Mouse (Mus musculus) erythroblast, embryonic 14.5 days (primary cell): ENCODE measurements at regions not wholly inside any gene's neighbourhood (a gene's known extent, or its start where the extent isn't known, plus 50 kb on each side); places are given as distances from the start of the nearest gene placed in this dataset.

Source experiments
- GATA1 ChIP-seq: IDR thresholded peaks from 2 replicates; pipeline ENCODE4 v1.6.1; 2012; ENCODE audit warnings: low read length, inconsistent platforms, mixed read lengths
- TAL1 ChIP-seq: IDR thresholded peaks from 3 replicates; pipeline ENCODE4 v1.6.1; 2012; ENCODE audit warnings: low read length, inconsistent platforms, mixed read lengths

DNA sequence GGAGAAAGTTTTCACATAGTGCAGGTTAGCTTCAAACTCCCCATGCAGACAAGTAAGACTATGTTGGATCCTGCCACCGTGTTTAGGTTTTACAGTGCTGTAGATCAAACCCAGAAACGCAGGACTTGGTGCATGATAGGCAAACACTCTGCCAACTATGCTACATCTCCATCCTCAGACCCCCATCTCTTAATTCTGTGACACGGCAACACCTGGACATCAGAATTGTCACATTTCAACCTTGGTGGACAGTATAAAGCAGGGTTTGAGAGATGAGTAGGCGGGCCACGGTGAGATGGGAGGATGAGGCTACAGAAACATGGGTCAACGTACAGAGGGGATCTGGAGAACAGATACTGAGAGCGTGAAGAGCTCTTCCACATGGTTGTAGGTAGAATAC, 231.3 kb upstream of the Sash1 start:
- TF ChIP-seq TAL1 (no peak), GATA1 (no peak)
